Mouse (Mus musculus) retina, embryonic 14.5 days (tissue): Measurements from ENCODE around the gene Insig1.

ENCODE experiments used
- DNase-seq: peaks from one replicate; pipeline ENCODE4 v3.0.0-alpha.2; 2015; ENCODE audit warnings: low spot score

Insig1 gene

GRCm38 (mm10) chr5:28070828-28071455 lies at the start of gene Insig1:
Gene Insig1 (plus strand): TSS chr5:28071363.
- DNase-seq: peak; percentile 98

GRCm38 (mm10) chr5:28023452-28023851 lies 47.7 kb upstream of the Insig1 start:
- no peak for DNase-seq

GRCm38 (mm10) chr5:28031577-28032236 lies 39.5 kb upstream of the Insig1 start:
- no peak for DNase-seq

GRCm38 (mm10) chr5:28032866-28033265 lies 38.3 kb upstream of the Insig1 start:
- no peak for DNase-seq

- DNase-seq: no peak
Measured at GRCm38 (mm10) chr5:28033281-28033680, 37.9 kb upstream of the Insig1 start.

- DNase-seq: no peak
Measured at GRCm38 (mm10) chr5:28033826-28034225, 37.3 kb upstream of the Insig1 start.

- DNase-seq: no peak
Measured at GRCm38 (mm10) chr5:28036011-28036410, 35.2 kb upstream of the Insig1 start.

- DNase-seq: no peak
Measured at GRCm38 (mm10) chr5:28036518-28036917, 34.6 kb upstream of the Insig1 start.

GRCm38 (mm10) chr5:28037172-28037591 lies 34.0 kb upstream of the Insig1 start:
- no peak for DNase-seq

- no peak for DNase-seq
Measured at GRCm38 (mm10) chr5:28037639-28038038, 33.5 kb upstream of the Insig1 start.

GRCm38 (mm10) chr5:28038115-28038514 lies 33.0 kb upstream of the Insig1 start:
- DNase-seq: no peak

GRCm38 (mm10) chr5:28039746-28040655 lies 31.2 kb upstream of the Insig1 start:
- DNase-seq: no peak

GRCm38 (mm10) chr5:28040726-28041125 lies 30.4 kb upstream of the Insig1 start:
- DNase-seq: no peak

- no peak for DNase-seq
Measured at GRCm38 (mm10) chr5:28042021-28042420, 29.1 kb upstream of the Insig1 start.

GRCm38 (mm10) chr5:28042779-28043178 lies 28.4 kb upstream of the Insig1 start:
- DNase-seq: no peak

- DNase-seq: no peak
Measured at GRCm38 (mm10) chr5:28043386-28043785, 27.8 kb upstream of the Insig1 start.

GRCm38 (mm10) chr5:28046966-28047365 lies 24.2 kb upstream of the Insig1 start:
- DNase-seq: no peak

GRCm38 (mm10) chr5:28047961-28048360 lies 23.2 kb upstream of the Insig1 start:
- no peak for DNase-seq

GRCm38 (mm10) chr5:28055450-28055849 lies 15.7 kb upstream of the Insig1 start:
- no peak for DNase-seq

GRCm38 (mm10) chr5:28056877-28057276 lies 14.3 kb upstream of the Insig1 start:
- DNase-seq: no peak

- no peak for DNase-seq
Measured at GRCm38 (mm10) chr5:28060506-28060905, 10.7 kb upstream of the Insig1 start.

GRCm38 (mm10) chr5:28061011-28061410 lies 10.2 kb upstream of the Insig1 start:
- DNase-seq: no peak
